Mouse (Mus musculus): Measurements from ENCODE around the gene Steap2.

DNA sequence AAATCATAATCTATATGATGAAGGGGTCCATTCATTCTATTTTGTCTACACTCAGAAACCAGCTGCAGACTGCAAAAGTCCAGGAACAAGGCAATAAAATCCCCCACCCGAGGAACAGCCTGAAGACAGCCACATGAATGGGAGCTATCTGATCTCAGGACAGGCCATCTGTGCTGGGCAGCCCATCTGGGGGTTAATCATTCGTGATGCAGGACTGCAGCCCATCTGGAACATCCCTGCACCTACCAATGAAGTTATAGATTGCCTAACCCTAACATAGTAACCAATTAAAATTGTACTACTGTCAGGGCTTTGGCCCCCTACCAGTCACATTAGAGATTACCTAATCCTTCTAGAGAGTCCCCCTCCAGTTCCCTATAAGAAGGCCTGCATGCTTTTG, 10.6 kb upstream of the Steap2 start:
- no peak for TF ChIP-seq POLR2A (IDR thresholded peaks at IDR 0.05; ENCODE audit: insufficient read depth, low read depth, low read length)
- no peak for TF ChIP-seq EP300 (IDR thresholded peaks at IDR 0.05; ENCODE audit: insufficient read depth, low read depth, low read length)
